Mouse (Mus musculus) right cerebral cortex, postnatal 4 days (tissue): ENCODE data around the gene Arpc2.

Experiments used
- DNase-seq: peaks from one replicate; pipeline ENCODE4 v3.0.0-alpha.2; 2022

The Arpc2 gene

DNA sequence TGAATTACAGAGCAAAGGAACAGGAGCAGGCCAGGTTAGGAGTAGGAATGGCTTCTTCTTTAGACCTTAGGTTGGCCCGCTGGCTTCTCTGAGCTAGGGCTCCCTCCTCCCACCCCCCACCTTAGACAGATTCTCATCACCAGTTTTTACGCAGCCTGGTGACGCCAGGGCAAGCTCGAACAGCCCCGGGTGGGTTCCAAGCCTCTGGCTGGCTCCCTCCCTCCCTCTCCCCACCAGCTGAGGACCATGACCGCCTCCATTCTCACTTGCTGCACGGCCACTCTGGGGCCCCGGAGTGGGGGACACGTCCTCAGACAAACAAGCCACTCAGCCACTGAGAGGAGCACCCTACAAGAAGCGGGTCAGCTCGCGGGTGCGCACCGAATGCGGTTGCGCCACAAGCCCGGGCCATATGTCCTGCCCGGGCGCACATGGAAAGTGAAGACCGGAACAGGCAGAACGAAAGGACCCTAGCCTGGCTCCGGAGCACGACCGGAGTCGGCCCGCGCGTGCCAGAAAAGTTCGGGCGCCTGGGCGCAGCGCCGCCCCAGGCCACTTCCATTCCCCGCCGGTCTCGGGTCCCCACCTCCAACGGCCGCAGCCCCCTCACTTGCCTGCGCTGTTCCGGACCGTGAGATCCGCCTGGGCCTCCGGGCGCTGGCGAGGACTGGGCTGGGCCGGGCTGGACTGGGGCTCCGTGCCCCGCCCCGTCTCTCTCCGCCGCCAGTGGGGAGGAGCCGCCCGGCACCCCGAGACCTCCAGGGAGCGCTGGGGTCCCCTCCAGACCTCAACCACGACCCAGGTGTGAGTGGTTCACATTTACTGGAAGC, 67.8 kb downstream of the Arpc2 start:
- peak; percentile 47 for DNase-seq

DNA sequence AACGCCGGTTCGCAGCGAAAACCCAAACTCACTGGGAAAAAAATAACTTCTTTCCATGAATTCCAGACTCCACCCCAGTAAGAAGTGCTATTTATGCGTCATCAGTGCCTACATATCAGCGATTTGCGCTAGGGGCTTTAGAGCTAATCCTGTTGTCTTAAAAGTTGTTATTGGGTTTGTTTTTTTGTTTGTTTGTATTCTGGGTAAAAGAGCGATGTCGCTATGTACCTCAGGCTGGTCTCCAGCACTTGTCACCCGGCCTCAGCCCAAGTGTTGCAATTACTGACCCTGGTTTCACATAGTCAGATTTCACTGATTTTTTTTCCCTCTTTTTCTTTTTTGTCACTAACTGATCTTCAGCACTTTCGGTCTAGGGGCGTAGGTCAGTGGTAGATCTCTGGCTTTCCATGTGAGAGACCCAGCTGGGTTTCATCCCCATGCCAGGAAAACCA, 68.5 kb downstream of the Arpc2 start:
- no peak for DNase-seq

DNA sequence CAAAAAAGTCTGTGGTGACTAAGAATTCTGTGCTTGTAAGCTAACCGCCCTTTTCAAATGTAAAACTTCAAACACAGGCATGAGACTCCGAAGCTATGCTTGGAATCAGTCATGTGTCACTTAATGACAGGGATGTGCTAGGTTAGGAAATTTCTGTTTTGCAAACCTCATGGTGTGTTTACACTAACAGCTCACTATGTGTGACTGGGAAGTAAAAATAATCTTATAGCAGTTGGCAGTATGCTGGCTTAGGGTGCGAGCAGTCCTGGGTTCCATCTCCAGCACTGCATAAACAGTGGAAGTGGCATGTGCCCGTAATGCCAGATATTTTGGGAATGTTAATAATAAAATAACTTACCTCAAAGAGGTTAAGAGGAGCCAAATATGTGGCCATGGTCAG, 69.1 kb downstream of the Arpc2 start:
- no peak for DNase-seq

DNA sequence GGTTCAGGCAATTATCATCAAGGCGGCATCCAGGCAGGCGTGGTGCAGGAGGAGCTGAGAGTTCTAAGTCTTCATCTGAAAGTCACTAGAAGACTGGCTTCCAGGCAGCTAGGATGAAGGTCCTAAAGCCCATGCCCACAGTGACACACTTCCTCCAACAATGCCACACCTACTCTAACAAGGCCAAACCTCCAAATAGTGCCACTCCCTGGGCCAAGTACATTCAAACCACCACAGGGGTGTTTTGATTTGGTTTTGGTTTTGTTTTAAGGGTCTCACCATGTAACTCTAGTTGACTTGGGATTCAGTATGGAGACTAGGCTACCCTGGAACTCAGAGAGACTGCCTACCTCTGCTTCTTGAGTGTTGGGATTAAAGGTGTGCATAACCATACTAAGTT, 69.6 kb downstream of the Arpc2 start, which contains the start of gene Tmbim1:
TSS of gene Tmbim1 (minus strand) at position 101 of the 400 bp plus-strand sequence.
- no peak for DNase-seq

DNA sequence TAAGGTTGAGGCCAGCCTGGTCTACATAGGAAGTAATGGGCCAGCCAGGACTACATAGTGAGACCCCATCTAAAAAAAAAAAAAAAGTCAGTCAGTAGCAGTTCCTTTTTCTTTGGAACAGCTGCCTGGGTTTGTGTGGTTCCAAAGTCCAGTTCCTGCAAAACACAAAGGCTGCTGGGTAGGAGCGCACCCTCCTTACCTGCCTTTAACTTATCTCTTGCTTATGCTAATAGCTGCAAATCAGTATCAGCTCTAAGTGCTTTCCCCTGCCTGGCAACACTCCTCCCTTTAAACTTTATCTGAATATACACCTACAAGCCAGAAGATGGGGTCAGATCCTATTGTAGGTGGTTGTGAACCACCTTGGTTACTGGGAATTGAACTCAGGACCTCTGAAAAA, 71.3 kb downstream of the Arpc2 start:
- DNase-seq, result no peak

- DNase-seq, result no peak
Observed at GRCm38 (mm10) chr1:74308001-74308964, 72.4 kb downstream of the Arpc2 start.

DNA sequence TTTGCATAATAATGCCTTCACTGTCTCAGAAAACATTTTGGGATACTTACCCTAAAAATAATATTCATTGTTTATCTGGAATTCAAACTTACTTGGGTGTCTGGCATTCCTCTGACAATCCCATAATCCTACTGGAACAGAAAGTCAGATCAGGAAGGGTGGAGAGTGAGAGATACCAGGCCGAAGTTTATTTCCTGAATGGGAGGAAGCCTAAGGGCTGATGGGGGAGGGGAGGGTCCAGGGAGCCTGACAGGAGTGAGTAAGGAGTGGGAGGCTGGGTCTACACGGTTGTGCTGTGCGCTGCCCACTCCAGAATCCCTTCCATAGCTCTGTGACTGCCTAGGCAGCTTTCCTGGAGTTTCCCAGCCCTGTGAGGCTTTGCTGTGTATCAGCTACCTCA, 73.9 kb downstream of the Arpc2 start:
- DNase-seq, result no peak

- peak; percentile 34 for DNase-seq
Observed at GRCm38 (mm10) chr1:74313049-74313692, 77.3 kb downstream of the Arpc2 start.

GRCm38 (mm10) chr1:74314796-74315195, 78.9 kb downstream of the Arpc2 start:
- no peak for DNase-seq

DNA sequence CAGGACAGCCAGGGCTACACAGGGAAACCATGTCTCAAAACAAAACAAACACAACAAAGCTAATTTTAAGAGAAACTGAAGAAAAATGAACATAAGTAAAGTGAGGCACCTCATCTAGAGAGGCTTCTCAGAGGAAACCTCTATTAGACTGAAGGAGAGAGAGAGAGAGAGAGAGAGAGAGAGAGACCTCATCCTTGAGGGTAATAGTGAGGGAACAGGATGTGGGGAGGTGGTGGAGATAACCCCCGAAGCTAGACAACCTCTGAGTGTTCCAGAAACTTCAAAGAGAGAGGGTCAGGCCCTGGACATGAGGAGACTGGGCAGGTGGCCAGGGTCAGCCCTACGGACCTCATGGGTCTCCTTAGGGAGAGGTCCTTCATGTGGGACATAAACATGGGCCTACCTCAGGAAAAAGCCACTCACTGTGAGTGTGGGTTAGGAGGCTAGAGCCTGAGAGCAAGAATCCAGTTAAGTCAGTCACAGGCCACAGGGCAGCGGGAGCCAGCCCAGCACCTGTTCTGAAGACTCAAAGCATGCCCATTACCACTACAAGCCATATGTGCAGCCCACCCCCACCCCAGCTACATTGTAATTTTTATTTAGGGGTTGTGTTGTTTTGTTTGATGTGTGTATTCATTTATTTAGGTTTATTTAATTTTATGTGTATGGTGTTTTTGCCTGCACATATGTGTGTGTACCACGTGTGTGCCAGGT, 80.4 kb downstream of the Arpc2 start:
- DNase-seq, result no peak
